Mouse (Mus musculus) activated CD4-positive, CD25-positive, alpha-beta regulatory T cell, adult 4 months (primary cell): ENCODE data around the gene Irf2. TPM values are rescaled to one million over a fixed set of nuclear protein-coding genes. Genes with fewer than 3 reads are reported as not detected.

Experiments used
- ATAC-seq: one replicate; pipeline ENCODE4 v1.8.0; 2017
- polyA plus RNA-seq, 2 experiments: library from polyadenylated mRNA; unstranded; fragments of 100-300 nt; shearing (Covaris generic); gene quantifications; one replicate each; pipeline ENCODE4 v1.2.1; 2017

The Irf2 gene
- polyA plus RNA-seq, 2 experiments from 2014 or later = 185 to 208 TPM

DNA sequence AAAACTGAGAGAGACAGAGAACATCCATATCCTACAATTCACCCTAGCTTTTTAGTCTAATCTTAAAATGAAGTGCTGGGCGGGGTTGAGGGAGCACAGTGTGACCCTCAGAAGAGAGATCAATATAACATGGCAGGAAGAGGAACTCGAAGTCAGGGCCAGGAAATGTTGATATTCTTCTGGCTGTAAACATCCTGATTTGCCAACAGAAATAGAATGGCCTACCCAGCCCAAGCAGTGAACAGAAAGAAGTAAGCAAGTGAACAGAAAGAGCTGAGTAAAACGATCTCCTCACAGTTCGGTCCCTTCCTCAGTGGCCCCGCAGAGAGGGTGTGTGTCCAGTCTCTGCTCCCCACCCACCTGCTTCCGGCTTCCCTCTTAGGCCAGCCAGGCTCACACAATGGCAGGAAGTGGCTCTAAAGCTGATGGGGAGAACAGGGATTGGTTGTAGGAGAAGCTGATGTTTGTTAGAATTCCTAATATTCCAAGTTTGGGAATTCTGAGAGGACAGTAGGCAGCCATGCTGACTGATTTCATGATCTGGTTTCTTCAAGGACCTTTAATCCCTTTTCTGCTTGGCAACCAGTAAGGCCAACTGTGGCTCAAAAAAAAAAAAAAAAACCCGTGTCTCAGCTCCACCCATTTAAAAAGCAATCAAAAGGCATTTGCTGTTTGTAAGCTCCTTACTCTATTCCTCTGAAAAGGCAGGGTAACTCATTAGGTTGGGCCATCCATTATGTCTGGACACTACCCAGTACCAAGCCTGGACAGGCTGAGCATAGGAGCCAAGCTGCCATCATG, 105.6 kb downstream of the Irf2 start:
- peak; percentile 83 for ATAC-seq

DNA sequence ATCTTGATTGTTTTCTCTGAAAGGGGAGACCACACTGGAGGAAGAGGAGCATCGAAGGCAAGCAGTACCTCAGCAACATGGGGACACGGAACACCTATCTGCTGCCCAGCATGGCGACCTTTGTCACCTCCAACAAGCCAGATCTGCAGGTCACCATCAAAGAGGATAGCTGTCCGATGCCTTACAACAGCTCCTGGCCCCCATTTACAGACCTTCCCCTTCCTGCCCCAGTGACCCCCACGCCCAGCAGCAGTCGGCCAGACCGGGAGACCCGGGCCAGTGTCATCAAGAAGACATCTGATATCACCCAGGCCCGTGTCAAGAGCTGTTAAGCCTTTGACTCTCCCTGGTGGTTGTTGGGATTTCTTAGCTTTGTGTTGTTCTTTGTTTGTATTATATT, 106.4 kb downstream of the Irf2 start:
- ATAC-seq = no peak

DNA sequence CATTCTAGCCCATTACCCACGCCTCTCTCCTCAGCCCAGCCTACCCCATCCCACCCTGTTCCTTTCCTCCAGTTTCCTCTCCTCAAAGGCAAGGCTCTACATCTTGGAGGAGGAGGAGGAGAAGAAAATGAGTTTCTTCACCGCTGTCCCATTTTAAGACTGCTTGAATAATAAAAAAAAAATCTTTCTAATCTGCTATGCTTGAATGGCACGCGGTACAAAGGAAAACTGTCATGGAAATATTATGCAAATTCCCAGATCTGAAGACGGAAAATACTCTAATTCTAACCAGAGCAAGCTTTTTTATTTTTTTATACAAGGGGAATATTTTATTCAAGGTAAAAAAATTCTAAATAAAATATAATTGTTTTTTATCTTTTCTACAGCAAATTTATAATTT, 107.4 kb downstream of the Irf2 start:
- ATAC-seq = no peak

DNA sequence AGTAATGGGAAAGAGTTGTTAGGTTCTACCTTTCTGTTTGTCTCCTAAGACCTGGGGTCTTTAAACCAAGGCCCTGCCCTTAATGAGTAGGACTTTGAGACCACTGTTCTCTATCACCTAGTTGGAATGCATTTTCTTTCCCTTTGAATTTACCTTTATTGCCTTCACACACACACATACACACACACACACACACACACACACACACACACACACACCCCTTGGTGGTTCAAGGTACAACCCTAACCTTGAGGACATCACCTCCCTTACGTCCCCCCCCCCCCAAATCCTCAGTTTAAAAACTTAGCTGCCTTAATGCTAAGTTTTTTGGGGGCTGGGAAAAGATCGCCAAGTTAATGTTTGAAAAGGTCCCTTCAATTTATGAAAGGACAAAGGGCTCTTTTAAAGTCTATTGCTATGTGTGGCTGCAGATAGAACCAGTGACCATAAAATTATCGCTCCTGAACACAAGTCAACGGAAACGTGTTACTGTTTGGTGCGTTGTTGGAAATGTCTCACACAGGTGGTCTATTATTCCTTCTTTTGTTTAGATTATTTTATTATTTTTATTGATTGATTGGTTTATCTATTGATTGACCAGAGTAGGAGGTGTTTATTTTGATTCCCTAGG, 108.6 kb downstream of the Irf2 start:
- ATAC-seq = no peak

DNA sequence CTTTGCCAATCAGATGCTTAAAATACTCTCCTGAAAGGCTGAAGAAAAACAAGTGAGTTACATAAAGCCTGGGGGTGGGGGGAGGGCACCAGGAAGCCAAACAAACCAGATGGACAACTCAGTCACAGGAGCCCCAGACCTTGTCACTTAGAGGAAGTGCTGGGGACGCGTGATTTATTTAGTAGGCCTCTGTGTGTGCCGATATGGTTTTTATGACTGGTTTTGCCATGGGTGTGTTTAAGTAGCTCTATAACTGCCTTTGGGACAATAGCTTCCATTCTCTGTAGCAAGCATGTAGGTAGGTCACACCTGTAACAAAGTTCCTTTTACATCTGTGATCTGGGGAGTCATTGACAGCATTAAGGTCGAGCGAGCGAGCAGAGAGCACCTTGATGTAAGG, 109.4 kb downstream of the Irf2 start:
- ATAC-seq = no peak

DNA sequence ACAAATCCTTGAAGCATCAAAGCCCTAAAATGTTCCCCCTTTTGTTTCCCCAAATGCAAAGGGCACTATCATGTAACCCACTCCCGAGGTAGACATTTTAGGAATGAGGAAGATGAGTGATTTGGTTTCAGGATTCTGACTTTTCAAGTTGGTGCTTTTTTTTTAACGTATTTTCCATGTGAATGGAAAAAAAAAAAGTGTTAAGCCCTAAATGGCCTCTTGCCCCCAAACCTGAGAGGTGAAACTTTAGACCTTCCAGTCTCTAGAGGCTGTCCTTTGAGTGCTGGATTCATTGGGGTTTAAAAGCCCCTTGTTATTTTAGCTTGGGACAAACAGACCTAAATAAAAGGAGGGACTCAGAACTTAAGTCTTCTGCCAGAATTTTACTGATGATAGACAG, 109.9 kb downstream of the Irf2 start:
- ATAC-seq = no peak

DNA sequence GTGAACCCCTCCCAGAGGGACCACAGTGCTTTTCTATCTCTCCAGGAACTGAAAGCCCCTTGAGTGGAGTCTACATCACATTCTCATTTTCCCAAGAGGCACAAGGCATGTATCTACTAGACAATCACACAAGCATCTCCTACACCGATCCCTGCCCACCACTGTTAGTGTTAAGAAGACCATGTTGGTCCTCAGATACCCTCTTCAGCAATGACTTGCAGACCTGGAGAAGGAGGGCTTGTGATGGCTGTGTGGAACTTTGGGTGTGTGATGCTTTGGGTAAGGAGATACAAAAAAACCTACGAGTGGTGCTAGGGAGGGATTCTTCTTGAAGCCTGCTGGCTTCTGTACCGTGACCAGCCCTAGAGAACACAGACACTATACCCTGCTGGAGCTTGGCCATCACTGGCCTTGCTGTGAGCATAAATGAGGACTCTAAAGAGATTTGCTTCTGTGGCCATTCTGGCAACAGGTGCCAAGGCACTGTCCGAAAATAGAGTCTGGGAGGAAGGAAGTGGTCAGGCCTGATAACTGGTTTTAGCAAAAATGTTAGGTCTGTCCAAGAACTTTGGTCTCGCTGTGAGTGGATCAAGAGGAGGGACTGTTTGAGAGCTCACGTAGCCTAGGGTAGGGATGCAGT, 110.8 kb downstream of the Irf2 start:
- ATAC-seq = no peak

DNA sequence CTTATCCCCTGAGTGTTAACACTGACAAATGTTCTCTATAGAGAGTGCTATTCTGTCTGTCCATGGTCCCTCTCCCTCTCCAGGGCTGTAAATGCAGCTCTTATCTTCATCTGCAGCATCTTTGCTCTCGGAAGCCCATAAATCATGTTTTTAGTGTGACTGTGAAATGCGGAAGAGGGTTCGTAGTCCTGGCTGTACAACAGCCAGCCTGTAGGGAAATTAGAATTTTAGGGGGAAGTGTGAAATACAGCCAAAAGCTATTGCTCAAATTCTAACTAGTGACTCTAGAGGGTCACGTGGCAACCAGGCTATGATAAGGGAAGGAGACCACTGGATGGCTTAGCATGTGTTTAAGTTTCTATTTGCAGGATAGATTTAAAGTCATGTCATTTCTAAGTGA, 112.0 kb downstream of the Irf2 start:
- no peak for ATAC-seq

DNA sequence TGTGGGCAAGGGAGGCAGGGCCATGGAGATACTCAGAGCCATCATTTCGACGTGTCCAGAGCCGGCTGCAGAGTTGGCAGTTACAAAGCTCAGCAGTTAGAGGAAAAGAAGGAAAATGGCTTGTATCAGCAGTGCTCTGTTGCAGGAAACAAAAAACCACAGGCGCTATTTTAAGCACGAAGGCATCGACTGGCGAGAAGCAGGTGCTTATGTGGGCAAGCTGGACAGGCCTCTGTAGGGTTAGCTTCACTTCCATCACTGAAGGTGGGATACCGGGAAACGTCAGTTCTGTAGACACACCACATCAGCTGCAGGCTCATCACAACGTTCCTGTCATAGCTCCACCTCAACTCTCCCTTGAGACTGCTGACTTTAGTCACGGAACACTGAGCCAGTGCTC, 112.8 kb downstream of the Irf2 start:
- ATAC-seq = no peak

DNA sequence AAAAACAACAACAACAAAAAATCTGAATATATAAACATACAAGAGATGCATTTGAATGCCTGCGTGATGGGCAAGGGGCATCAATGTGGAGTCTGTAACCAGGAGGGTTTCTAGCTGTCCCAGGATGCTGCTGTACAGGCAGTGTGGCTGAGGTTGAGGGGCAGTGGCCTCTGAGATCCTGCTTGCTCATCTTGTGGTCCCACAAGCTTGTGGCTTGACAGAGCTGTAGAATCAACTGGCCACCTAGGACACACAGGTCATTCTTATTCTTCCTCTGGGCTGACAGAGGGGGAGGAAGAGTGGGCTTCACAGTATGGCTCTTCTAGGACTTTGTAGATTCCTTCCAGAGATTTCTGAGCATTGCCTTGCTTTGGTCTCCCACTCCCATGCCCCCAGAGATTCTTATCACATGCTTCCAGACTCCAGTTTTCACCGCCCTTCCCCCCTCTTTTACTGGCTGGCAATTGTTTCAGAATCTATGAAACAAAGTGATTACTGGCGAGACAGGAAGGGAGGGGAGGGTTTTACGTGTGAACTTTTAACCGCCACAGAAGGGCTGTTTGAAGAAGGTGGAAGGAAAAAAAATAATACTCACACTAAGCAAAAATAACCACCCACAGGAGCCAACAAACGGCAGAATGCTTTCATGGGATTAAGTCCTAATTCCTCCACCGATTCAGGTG, 119.8 kb downstream of the Irf2 start:
- peak; percentile 93 for ATAC-seq

DNA sequence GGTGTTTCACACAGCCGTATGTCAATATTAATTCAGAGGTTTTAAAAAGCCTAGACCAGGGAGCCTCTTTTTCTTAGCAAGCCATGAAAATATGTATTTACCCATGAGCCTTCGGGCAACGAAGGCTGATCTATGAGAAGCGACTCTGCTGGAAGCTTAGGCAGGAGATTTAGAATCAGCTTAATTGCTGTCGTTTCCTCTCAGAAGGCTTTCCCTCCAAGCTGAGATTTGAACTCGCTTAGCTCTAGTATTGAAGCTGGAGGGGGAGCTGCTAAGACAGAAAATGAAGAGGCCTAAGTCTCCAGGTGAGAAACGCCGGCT, 120.3 kb downstream of the Irf2 start:
- ATAC-seq = peak; percentile 53

DNA sequence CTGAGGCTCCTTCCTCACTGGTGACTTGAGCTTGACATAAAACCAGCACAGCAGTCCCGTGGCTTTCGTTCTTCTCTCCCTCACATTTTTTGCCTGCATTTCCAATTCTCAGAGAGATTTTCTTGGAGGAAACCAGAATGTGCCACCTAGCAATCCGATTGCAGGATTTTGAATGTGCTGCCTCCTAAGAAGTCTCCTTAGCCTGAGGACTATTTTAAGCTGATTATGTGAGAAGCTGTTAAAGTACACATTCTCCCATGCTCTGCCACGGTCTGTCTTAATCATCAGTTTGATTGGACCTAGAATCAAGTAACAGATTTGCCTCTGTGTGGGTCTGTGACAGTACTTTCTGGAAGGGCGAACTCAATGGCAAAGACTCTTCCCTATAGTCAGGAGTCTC, 123.0 kb downstream of the Irf2 start:
- no peak for ATAC-seq

DNA sequence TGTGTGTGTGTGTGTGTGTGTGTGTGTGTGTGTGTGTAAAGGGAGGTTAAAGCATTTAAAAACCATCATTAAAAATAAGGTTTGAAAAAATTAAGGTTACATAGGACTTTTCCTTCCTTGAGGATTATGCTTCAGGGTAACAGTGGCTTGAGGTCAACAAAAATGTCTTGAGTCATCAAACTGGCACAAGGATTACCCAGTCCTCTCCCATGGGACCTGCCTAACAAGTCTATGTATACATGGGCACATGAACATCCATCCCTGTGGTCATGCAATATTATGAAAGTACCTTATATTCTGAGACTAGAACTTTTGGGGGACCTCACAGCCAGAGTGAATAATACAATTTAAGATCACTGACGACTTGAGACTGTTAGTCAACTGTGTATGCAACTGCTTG, 125.9 kb downstream of the Irf2 start:
- ATAC-seq = no peak

DNA sequence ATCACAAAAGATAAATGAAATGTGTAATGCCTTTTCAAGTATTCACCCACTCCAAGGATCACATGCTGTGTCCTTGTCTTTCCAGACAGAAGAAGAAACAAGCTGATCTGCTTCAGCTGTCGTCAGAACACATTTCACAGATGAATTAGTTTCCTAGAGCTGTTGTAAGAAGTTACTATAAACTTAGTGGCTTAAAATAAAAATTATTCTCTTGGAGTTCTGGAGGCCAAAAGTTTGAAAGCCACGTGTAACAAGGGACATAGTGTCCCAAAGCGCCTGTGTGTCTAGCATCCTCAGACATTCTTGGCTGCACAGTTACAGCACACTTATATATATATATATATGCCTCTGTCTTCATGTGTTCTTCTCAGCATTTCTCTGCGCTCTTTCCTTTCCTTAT, 127.9 kb downstream of the Irf2 start:
- ATAC-seq = no peak

DNA sequence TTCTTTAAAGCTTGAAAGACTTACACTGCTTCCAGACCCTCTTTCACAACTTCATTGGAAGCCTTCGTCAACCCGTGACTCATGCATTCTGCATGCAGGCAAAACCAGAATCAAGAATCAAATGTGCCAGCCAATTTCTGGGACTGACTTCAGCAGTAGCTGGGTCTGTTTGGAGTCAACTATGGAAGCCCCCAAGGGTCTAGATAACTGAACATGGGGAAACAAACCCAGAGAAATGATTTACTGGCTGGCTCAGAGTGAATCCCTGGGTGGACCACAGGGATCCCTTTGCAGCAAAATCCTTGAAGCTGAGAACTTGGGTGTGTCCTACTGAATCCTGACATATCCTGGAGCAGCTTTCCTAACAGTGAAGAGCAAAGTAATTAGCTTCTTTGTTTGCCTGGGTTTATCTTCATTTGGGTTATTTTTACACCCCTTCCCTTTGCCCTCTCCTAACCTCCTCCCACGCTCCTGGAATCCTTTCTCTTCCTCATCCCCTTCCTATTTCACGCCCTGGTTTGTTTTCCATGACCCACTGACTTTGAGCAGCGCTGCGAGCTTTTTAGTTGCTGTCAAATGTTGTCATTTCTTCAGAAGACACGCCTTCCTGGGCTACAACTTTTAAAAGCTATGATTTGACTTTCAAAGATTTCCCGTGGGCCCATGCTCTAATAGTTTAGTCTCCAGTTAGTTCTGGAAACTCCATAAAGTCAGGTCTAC, 129.0 kb downstream of the Irf2 start:
- ATAC-seq = no peak

DNA sequence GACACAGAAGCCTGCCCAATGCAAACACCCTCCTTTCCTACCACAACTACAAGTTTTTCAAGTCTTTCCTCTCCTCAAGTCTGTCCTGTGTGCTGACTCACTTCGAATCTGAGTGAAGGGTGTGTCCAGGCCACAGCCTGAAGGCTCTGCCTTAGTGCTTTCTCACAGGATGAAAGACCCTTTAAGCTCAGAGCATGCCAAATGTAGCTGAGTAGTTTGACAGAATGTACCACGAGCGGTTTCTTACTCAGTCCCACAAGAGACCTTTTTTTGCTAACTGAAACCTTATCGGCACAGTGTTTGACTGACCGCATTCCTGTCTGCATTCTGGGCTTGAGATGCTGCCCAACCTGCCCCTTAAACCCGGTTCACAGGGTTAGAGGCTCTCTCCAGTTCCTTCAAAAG, 130.0 kb downstream of the Irf2 start:
- peak; percentile 64 for ATAC-seq

DNA sequence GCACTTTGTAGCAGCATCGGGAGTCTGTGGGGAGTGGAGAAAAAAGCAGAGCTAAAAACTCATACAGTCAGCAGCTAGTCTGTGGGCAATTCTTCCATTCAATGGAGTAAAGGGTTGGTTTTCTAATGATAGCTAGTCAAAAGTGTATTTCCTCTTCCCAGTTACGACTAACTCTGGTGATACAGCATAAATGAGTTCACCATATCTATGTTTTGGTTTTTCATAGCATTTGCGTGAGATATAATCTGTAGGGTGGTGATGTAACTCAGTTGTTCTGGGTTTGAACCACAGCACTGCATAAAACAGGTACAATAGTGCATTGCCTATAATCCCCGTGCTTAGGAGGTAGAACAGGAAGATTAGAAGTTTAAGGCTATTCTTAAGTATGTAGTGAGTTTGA, 131.6 kb downstream of the Irf2 start:
- no peak for ATAC-seq

DNA sequence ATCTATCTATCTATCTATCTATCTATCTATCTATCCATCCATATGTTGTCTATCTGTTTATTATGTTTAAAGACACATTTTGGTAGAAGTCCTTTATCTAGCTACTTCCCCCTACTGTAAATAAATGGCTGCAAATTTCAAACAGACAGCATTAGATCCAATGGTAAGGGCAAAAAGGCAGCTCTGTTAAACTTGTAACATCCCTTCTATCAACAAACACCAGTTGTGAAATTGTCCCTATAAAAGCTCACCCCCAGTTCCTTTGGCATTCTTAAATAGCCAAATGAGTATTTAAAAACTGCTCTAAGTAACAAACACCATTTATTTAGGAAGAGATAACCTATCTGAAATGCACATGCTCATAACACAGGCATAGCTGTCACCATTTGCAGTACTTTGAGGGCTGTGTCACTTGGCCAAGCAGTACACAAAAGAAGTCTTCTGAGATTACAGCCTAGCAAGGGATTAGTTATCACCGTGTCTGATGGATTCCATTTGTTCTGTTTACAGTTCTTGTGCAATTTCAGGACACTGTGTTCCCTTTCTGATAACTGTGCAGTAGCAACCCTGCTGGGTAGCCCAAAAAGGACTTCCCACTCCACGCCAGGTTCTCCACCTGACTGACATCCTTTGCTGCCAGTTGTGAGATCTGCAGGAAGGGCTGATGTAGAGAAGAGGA, 136.2 kb downstream of the Irf2 start:
- no peak for ATAC-seq

DNA sequence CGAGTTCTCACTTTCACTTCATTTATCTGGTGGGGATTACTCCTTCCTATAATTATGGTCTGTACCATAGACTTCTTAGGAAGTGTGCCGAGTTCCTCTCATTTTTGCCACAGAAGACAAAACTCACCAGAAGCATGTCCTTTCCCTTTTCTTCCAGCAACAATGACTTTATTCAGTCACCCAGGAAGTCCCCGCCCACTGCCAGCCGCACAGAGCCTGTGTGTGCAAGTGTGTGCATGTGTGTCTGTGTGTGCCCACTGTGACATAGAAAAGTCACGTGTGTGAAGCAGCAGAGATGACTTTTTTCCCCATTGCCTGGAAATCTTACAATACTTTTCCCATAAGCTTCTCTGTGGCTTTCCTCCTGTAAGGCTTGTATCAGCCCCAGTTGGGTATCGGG, 141.8 kb downstream of the Irf2 start:
- ATAC-seq = peak; percentile 61

DNA sequence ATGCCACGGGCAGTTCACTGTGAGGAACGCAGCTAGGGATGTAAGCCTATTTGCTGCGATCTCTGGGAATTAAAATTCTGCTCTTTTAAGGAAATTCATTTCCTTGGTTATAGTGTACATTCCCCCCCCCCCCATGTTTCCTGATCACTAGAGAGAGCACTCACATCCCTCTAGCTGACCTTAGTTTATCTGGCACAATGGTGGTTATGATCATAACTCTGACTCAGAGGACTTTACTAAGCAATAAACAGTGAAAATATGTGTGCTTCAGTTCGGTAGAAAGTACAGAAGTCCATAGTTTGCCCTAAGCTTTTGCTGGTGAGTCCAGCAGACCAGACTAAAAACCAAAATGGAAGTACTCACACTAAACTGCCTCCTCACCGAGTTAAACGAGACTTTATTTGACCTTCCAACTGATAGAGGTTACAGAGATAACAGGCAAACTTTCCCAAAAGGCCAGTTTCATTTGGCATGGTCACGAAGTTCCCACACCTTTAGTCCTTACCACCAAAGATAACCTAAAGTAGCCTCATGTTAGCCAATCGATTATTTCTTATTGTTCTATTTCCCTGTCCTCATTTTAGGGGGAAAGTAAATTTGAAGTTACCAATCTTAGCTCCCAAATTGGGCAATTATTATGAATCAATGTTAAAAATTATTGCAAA, 142.4 kb downstream of the Irf2 start:
- no peak for ATAC-seq

DNA sequence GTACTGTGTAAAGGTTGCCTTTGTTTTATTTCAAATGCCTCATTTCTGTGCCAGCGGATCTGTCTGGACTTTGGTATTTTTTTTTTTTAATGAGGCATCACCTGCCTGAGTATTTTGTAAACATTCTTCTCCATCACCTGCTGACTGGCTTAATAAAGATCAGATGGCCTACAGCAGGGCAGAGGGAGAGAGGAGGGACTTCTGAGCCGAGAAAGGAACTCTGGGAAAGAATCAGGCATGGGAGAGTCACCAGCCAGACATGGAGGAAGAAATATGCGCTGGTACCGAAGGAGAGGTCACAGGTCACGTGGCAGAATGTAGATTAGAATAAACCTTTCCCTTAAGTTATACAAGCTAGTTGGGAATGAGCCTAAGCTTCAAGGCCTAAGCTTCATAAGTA, 143.2 kb downstream of the Irf2 start:
- ATAC-seq = no peak
